In the genomic region with DNA sequence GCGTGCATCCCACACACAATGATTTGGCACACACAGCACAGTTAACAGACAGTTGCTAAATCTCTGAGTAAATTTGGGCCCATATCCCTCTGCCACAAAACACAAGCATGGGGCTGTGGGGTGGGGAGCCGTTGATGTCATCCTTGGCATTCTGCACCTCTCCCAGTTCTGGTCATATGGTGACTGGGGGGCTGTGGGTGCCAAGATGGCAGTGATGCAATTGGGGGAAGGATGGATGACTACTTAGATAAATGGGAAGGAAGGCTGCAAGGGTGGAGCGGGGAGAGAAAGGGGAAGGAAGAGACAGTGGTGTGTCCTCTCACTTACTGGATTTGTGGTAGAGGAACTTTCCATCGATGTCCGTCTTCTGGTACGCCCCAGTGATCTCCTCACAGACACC, we compare ENCODE assay signal across 17 mouse cellular contexts. TPM values are rescaled to one million over a fixed set of nuclear protein-coding genes. Genes with fewer than 3 reads are reported as not detected.
DNase-seq lines count a peak whose midpoint lies in the region; ATAC-seq and TF ChIP-seq lines count a peak whose summit lies in the region.
"Had no signal": no experiment of that assay in that cellular context is flagged by ENCODE, and none has a peak within 500 bp of the region (broad histone marks: within the 10 kb centered on the region; RNA-seq: fewer than 3 reads in every experiment).

No protein-coding gene starts in this region.

- no peak for ATAC-seq in lung, postnatal 0 days
- no peak for ATAC-seq in liver, embryonic 15.5 days (ENCODE audit: insufficient read depth)
- no peak for ATAC-seq in CD4-positive, CD25-positive, alpha-beta regulatory T cell, adult 4 months
- no peak for ATAC-seq in intestine, embryonic 15.5 days

- H3K4me3 ChIP-seq in lung, postnatal 0 days (ENCODE audit: low read depth, low read length), result no peak overlapping the region
- peak overlapping the region; percentile 41 for H3K4me3 ChIP-seq in liver, embryonic 15.5 days (replicated peaks)
- H3K4me3 ChIP-seq in intestine, embryonic 15.5 days (replicated peaks), result no peak overlapping the region
- H3K4me3 ChIP-seq: hindbrain, embryonic 13.5 days had no signal

- TF ChIP-seq CTCF in lung, postnatal 0 days (IDR thresholded peaks at IDR 0.05), result no peak

- H3K36me3 ChIP-seq in lung, postnatal 0 days (ENCODE audit: insufficient read depth, low read length), result no peaks in the 10 kb centered on the region
- peaks cover 25% of the 10 kb centered on the region for H3K36me3 ChIP-seq in liver, embryonic 15.5 days (replicated peaks)
- no peaks in the 10 kb centered on the region for H3K36me3 ChIP-seq in intestine, embryonic 15.5 days
- H3K36me3 ChIP-seq: hindbrain, embryonic 13.5 days had no signal

- H3K27ac ChIP-seq in lung, postnatal 0 days (ENCODE audit: low read length), result no peak overlapping the region
- H3K27ac ChIP-seq in liver, embryonic 15.5 days (replicated peaks), result no peak overlapping the region
- H3K27ac ChIP-seq in intestine, embryonic 15.5 days, result no peak overlapping the region
- H3K27ac ChIP-seq: hindbrain, embryonic 13.5 days had no signal

- TF ChIP-seq EP300 in lung, postnatal 0 days (IDR thresholded peaks at IDR 0.05), result no peak

- peak; percentile 29 to 44 for DNase-seq in cerebellum, postnatal 14 days
- no peak for DNase-seq in cerebellum, postnatal 4 days (ENCODE audit: low spot score in 2 of 2)
- DNase-seq in lung, postnatal 36 days, result peak; percentile 3
- no peak for DNase-seq in lung, postnatal 0 days (ENCODE audit: low spot score)
- no peak for DNase-seq in adrenal gland, adult (ENCODE audit: inconsistent age in 2 of 2, low spot score in 1 of 2)
- DNase-seq: adrenal gland, postnatal 10 days; kidney, adult 11 months; kidney, postnatal 4 days; retina, postnatal 1 day; spleen, adult 18-20 months; thymus, postnatal 14 days had no signal

- H3K27me3 ChIP-seq in lung, postnatal 0 days (replicated peaks; ENCODE audit: insufficient read depth, low read length), result no peaks in the 10 kb centered on the region
- no peaks in the 10 kb centered on the region for H3K27me3 ChIP-seq in liver, embryonic 15.5 days
- no peaks in the 10 kb centered on the region for H3K27me3 ChIP-seq in intestine, embryonic 15.5 days (replicated peaks)
- H3K27me3 ChIP-seq: hindbrain, embryonic 13.5 days had no signal

- H3K9me3 ChIP-seq in lung, postnatal 0 days (ENCODE audit: low read length), result no peaks in the 10 kb centered on the region
- 0 out of 2 replicates have a peak, but pooled peaks cover 3% of the 10 kb centered on the region for H3K9me3 ChIP-seq in liver, embryonic 15.5 days (replicated peaks)
- no peaks in the 10 kb centered on the region for H3K9me3 ChIP-seq in intestine, embryonic 15.5 days

- H3K9ac ChIP-seq in lung, postnatal 0 days (replicated peaks; ENCODE audit: low read depth), result no peak overlapping the region
- no peak overlapping the region for H3K9ac ChIP-seq in liver, embryonic 15.5 days
- no peak overlapping the region for H3K9ac ChIP-seq in intestine, embryonic 15.5 days
- H3K9ac ChIP-seq: hindbrain, embryonic 13.5 days had no signal

- H3K4me1 ChIP-seq in lung, postnatal 0 days (ENCODE audit: insufficient read depth, low read depth, low read length), result no peaks in the 10 kb centered on the region
- peaks cover 12% of the 10 kb centered on the region for H3K4me1 ChIP-seq in liver, embryonic 15.5 days (replicated peaks)
- no peaks in the 10 kb centered on the region for H3K4me1 ChIP-seq in intestine, embryonic 15.5 days (replicated peaks)
- H3K4me1 ChIP-seq: hindbrain, embryonic 13.5 days had no signal

- no peak overlapping the region for H3K4me2 ChIP-seq in lung, postnatal 0 days (replicated peaks; ENCODE audit: low read depth, low read length)
- peak overlapping the region; percentile 55 for H3K4me2 ChIP-seq in liver, embryonic 15.5 days
- H3K4me2 ChIP-seq in intestine, embryonic 15.5 days (replicated peaks), result no peak overlapping the region
- H3K4me2 ChIP-seq: hindbrain, embryonic 13.5 days had no signal

- 85% methylated on average over 6 of the region's 6 CpGs for WGBS in lung, postnatal 0 days
- 33% methylated on average over 6 of the region's 6 CpGs for WGBS in liver, embryonic 15.5 days (ENCODE audit: insufficient replicate concordance)
- 91% methylated on average over 6 of the region's 6 CpGs for WGBS in intestine, embryonic 15.5 days

RNA-seq across cellular contexts. Expression of a gene that starts 3.5 kb away (rescaled TPM):
- polyA plus RNA-seq in lung, postnatal 0 days (2015; fragmentation: Nextera tagmentation; extraction: Ambion mirVana), result 0.11 and 0.33 TPM in 2 replicates
- polyA plus RNA-seq in liver, embryonic 15.5 days (2015; fragmentation: Nextera tagmentation; extraction: Ambion mirVana), result 1,215 and 1,486 TPM in 2 replicates
- not detected for polyA plus RNA-seq in CD4-positive, CD25-positive, alpha-beta regulatory T cell, adult 4 months (2017; shearing (Covaris generic))
- 48.8 and 71.7 TPM in 2 replicates for polyA plus RNA-seq in intestine, embryonic 15.5 days (2015; fragmentation: Nextera tagmentation; extraction: Ambion mirVana)
- polyA plus RNA-seq: heart, embryonic 14.5 days; hindbrain, embryonic 13.5 days had no signal

RNA-seq across cellular contexts. Expression of a gene that starts 20.8 kb away (rescaled TPM):
- not detected in 2 replicates for polyA plus RNA-seq in lung, postnatal 0 days (2015; fragmentation: Nextera tagmentation; extraction: Ambion mirVana)
- polyA plus RNA-seq in liver, embryonic 15.5 days (2015; fragmentation: Nextera tagmentation; extraction: Ambion mirVana), result 5.1 and 5.7 TPM in 2 replicates
- polyA plus RNA-seq in CD4-positive, CD25-positive, alpha-beta regulatory T cell, adult 4 months (2017; shearing (Covaris generic)), result not detected
- polyA plus RNA-seq in intestine, embryonic 15.5 days (2015; fragmentation: Nextera tagmentation; extraction: Ambion mirVana), result 67.1 and 77.3 TPM in 2 replicates
- polyA plus RNA-seq: hindbrain, embryonic 13.5 days; limb, embryonic 11.5 days had no signal

Comparison
In these comparisons a context has a peak if more than half of its experiments do, and no peak if none do; other contexts are left out.
1. DNase-seq: peak in cerebellum, postnatal 14 days (2 of 2) and lung, postnatal 36 days (single experiment); none in cerebellum, postnatal 4 days (0 of 2), lung, postnatal 0 days (single experiment) and adrenal gland, adult (0 of 2).
2. RNA of a gene that starts 3.5 kb away (polyA plus RNA-seq): 1,215 to 1,486 TPM in liver, embryonic 15.5 days and 48.8 to 71.7 TPM in intestine, embryonic 15.5 days; 0.11 to 0.33 TPM in lung, postnatal 0 days and not detected in CD4-positive, CD25-positive, alpha-beta regulatory T cell, adult 4 months; every median in the first group is over 10 times any median in the second.
3. RNA of a gene that starts 20.8 kb away (polyA plus RNA-seq): 67.1 to 77.3 TPM in intestine, embryonic 15.5 days; 5.1 to 5.7 TPM in liver, embryonic 15.5 days, not detected in lung, postnatal 0 days and not detected in CD4-positive, CD25-positive, alpha-beta regulatory T cell, adult 4 months; every median in the first group is over 10 times any median in the second.